Mouse (Mus musculus) midbrain, embryonic 15.5 days (tissue): Measurements from ENCODE around the gene Cst8. TPM values are rescaled to one million over a fixed set of nuclear protein-coding genes. Genes with fewer than 3 reads are reported as not detected.

Source experiments
- ATAC-seq: fragments of 200-750 bp; cut with Nextera tagmentation; replicated peaks from 2 replicates; pipeline ENCODE4 v1.8.0; 2017; ENCODE audit warnings: moderate TSS enrichment
- H3K27ac ChIP-seq: fragments of 300-500 bp; sonication (generic); 2 replicates; pipeline ENCODE4 v1.5.1; 2015; ENCODE audit warnings: mild to moderate bottlenecking, inconsistent platforms
- H3K27me3 ChIP-seq: fragments of 300-500 bp; sonication (generic); replicated peaks from 2 replicates; pipeline ENCODE4 v1.6.1; 2015; ENCODE audit warnings: inconsistent platforms
- H3K36me3 ChIP-seq: fragments of 300-500 bp; sonication (generic); replicated peaks from 2 replicates; pipeline ENCODE4 v1.6.1; 2015; ENCODE audit warnings: inconsistent platforms
- H3K4me1 ChIP-seq: fragments of 300-500 bp; sonication (generic); 2 replicates; pipeline ENCODE4 v1.6.1; 2015; ENCODE audit warnings: inconsistent platforms
- H3K4me2 ChIP-seq: fragments of 300-500 bp; sonication (generic); 2 replicates; pipeline ENCODE4 v1.6.1; 2015; ENCODE audit warnings: inconsistent platforms, mild to moderate bottlenecking, moderate library complexity
- H3K4me3 ChIP-seq: fragments of 300-500 bp; sonication (generic); 2 replicates; pipeline ENCODE4 v1.5.1; 2015; ENCODE audit warnings: mild to moderate bottlenecking, inconsistent platforms
- H3K9ac ChIP-seq: fragments of 300-500 bp; sonication (generic); 2 replicates; pipeline ENCODE4 v1.6.1; 2015; ENCODE audit warnings: mild to moderate bottlenecking, inconsistent platforms
- H3K9me3 ChIP-seq: fragments of 300-500 bp; sonication (generic); 2 replicates; pipeline ENCODE4 v1.6.1; 2016; ENCODE audit warnings: inconsistent platforms
- WGBS: fragments of 180-500 bp; shearing (Covaris S2); methylation state at CpG from one replicate; pipeline ENCODE4 v1.1.7; 2015; ENCODE audit warnings: mixed read lengths; 5-methylcytosine and 5-hydroxymethylcytosine counted together
- polyA plus RNA-seq: library from polyadenylated mRNA; unstranded; fragments of >200 nt; fragmentation: Nextera tagmentation; extraction: Ambion mirVana; gene quantifications from 2 replicates; pipeline ENCODE4 v1.2.1, GENCODE M21; 2015

Cst8 gene
- polyA plus RNA-seq, 1 experiment from 2014 or later, result not detected

DNA sequence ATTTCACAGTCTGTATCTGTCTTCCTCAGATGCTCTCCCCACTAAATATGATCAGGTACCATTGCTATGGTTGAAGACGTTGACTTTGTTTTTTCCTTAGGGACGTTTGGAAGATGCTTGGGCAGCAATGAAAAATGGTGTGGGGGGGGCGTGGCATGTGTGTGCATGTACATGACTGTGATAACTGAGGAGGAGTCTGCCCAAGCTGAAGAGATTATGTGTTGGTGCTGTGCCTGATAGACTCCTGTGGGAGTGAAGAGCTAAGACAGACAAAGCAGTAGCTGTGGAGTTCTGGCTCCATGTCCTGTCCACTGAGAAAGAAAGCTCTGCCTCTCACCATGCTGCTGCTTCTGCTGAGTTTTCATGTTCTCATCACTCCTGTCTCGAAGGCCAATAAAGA, 36.3 kb downstream of the Cst8 start, which contains the start of gene Cst9:
Cst9 (plus strand) TSS at position 236 of the 400 bp plus-strand sequence.
- no peaks in the 10 kb centered on the region for H3K27me3 ChIP-seq
- no peaks in the 10 kb centered on the region for H3K9me3 ChIP-seq
- H3K9ac ChIP-seq, result no peak within 1 kb of the TSS
- H3K4me1 ChIP-seq, result no peaks in the 10 kb centered on the region
- no peak for ATAC-seq
- WGBS, result 78% methylated on average over 4 of the region's 4 CpGs
- no peak within 1 kb of the TSS for H3K27ac ChIP-seq
- no peak within 1 kb of the TSS for H3K4me3 ChIP-seq
- no peak within 1 kb of the TSS for H3K4me2 ChIP-seq
- no peaks in the 10 kb centered on the region for H3K36me3 ChIP-seq

DNA sequence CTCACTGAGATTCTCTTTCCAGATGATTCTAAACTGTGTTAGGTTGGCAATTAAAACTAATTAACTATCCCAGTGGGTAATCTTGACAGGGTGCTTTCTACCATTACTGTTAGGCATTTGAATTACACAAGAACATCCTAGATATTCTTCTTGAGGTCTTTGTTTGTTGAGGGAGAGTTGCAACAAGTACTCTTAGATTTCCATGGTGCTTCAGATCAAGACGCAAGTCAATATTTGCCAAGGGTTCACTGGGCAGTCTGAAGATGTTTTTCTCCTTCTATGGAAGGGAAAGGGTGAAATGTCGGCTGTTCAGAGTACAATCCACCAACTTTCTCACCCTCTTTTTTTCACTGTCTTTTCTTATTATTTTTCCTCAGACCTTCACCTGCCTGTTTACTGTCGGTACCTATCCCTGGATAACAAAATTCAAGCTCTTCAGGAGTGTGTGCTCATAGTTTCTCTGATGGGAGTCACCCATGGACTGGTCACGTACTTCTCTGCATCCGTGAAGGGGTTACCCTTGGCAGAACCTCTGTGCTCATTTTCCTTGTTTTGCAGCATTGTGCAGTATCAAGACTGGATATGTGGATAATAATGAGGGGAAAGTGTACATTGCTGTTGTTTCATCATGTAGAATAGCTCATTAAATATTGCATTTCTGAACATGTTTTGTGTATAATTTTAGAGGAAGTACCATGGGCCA, 39.6 kb downstream of the Cst8 start:
- Histone ChIP-seq H3K9ac (no peak overlapping the region), H3K36me3 (no peaks in the 10 kb centered on the region), H3K27ac (no peak overlapping the region), H3K27me3 (no peaks in the 10 kb centered on the region), H3K9me3 (no peaks in the 10 kb centered on the region), H3K4me1 (no peaks in the 10 kb centered on the region), H3K4me3 (no peak overlapping the region), H3K4me2 (no peak overlapping the region)
- no peak for ATAC-seq
- 89% methylated on average over 5 of the region's 5 CpGs for WGBS

DNA sequence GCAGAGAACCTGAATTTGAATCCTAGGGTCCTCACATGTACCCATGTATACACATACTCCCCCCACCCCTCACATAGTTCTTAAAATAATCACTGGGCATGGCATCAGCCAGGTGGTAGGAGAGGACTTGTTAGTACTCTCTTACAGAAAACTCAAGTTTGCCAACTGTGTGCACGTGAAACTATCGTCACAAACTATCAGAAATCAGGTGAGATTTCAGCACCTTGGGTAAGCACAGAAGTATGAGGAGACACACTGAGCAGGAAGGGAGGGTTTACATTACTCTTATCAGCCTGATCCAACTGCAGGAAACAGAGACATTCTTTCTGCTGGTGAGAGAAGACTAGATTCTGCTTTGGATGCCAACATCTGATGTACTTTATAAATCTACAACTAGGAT, 40.6 kb downstream of the Cst8 start:
- no peak for ATAC-seq

DNA sequence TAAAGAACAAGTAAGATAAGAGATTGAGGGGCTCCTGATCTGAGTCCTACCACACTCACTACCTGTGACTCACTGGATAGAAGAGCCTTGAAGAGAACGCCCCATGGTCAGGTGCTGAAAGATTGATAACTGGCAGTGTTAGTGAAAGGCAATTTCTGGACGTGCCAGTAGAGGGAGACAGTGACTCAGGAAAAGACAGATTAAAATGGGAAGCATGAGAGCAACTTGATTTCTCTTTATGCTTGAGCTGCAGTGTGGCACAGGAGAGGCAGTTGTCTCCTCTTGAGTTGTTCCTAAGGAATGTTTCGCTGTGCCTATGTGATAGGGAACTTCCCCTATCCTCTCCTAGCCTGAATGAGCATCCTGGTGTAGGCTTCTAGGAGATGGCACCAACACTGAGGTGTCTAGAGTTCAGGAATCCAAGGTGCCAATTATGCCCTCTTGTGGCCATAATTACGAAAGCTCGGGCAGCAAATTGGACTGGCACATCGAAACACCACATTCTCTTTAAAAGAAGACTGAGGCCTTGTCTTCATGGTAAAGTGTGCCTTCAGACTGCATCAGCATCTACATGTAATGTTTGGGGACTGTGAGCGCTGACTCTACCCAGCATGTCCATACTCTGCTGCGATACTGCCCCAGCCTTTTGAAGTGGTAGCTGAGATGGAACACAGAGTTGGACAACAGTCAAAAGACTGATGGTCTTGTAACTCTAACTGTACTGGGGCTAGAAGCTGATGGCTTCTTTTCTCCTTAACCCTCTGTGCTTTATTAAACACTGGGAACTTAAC, 52.7 kb downstream of the Cst8 start:
- Histone ChIP-seq H3K36me3 (no peaks in the 10 kb centered on the region), H3K4me1 (no peaks in the 10 kb centered on the region), H3K9me3 (no peaks in the 10 kb centered on the region), H3K27me3 (no peaks in the 10 kb centered on the region), H3K4me3 (no peak overlapping the region), H3K27ac (no peak overlapping the region), H3K9ac (no peak overlapping the region), H3K4me2 (no peak overlapping the region)
- WGBS, result 48% methylated on average over 8 of the region's 8 CpGs
- peak; percentile 81 for ATAC-seq

More for the DNA sequence above, 40.6 kb downstream of the Cst8 start:
- H3K4me3 ChIP-seq, result no peak overlapping the region
- H3K27me3 ChIP-seq, result no peaks in the 10 kb centered on the region
- no peak overlapping the region for H3K27ac ChIP-seq
- no peak overlapping the region for H3K9ac ChIP-seq
- no peak overlapping the region for H3K4me2 ChIP-seq
- H3K9me3 ChIP-seq, result no peaks in the 10 kb centered on the region
- no peaks in the 10 kb centered on the region for H3K4me1 ChIP-seq
- 89% methylated on average over 2 of the region's 2 CpGs for WGBS
- no peaks in the 10 kb centered on the region for H3K36me3 ChIP-seq

Other genes with a start within 250 kb of the Cst8 start
- 37.4 and 39.5 TPM in 2 replicates for gene Nxt1, start 126.2 kb upstream of the Cst8 start, polyA plus RNA-seq
- 14.8 and 15.3 TPM in 2 replicates for gene Gzf1, start 117.8 kb upstream of the Cst8 start, polyA plus RNA-seq
- gene Napb, start 66.3 kb upstream of the Cst8 start, polyA plus RNA-seq, result 83.2 and 85.2 TPM in 2 replicates
- gene Cstl1, start 48.4 kb upstream of the Cst8 start, polyA plus RNA-seq, result not detected in 2 replicates
- not detected in 2 replicates for gene Cst11, start 27.3 kb upstream of the Cst8 start, polyA plus RNA-seq
- gene 8030411F24Rik, start 16.8 kb upstream of the Cst8 start, polyA plus RNA-seq, result not detected in 2 replicates
- not detected in 2 replicates for gene Cst12, start 9.4 kb upstream of the Cst8 start, polyA plus RNA-seq
- gene Cst13, start 21.3 kb downstream of the Cst8 start, polyA plus RNA-seq, result not detected in 2 replicates
- gene Cst9, start 36.4 kb downstream of the Cst8 start, polyA plus RNA-seq, result not detected in 2 replicates
- not detected in 2 replicates for gene 9230104L09Rik, start 66.3 kb downstream of the Cst8 start, polyA plus RNA-seq
- 514 and 563 TPM in 2 replicates for gene Cst3, start 76.9 kb downstream of the Cst8 start, polyA plus RNA-seq
- not detected in 2 replicates for gene Gm1330, start 204.5 kb downstream of the Cst8 start, polyA plus RNA-seq
- gene Gm10750, start 218.5 kb downstream of the Cst8 start, polyA plus RNA-seq, result not detected in 2 replicates